Mouse (Mus musculus): ENCODE results near the gene Myo19. TPM values are rescaled to one million over a fixed set of nuclear protein-coding genes. Genes with fewer than 3 reads are reported as not detected.
"Not testable (repeated sequence)": the region's sequence is repeated elsewhere in the genome, so short reads cannot be mapped to it uniquely, and the experiment has no call there.

Gene Myo19
- polyA plus RNA-seq, 1 experiment from 2014 or later, result 6.5 TPM

- under 1% methylated on average over 42 of the region's 62 CpGs for WGBS
Observed at GRCm38 (mm10) chr11:84870337-84871043, 9.5 kb upstream of the Myo19 start, which contains the start of gene Ggnbp2. Gene Ggnbp2 (minus strand): TSS chr11:84870817.

GRCm38 (mm10) chr11:84871046-84871445 is 8.9 kb upstream of the Myo19 start:
- peak; percentile 27 for ATAC-seq
- Histone ChIP-seq H3K27ac (ENCODE audit: low read length) (peak overlapping the region; percentile 99), H3K4me2 (ENCODE audit: low read length) (peak overlapping the region; percentile 69), H3K36me3 (ENCODE audit: control insufficient read depth, insufficient read depth) (no peaks in the 10 kb centered on the region), H3K9me3 (ENCODE audit: control insufficient read depth, low read length) (no peaks in the 10 kb centered on the region), H3K27me3 (replicated peaks; ENCODE audit: control insufficient read depth, insufficient read depth, low read length) (no peaks in the 10 kb centered on the region), H3K9ac (replicated peaks; ENCODE audit: low read depth, low read length) (peak overlapping the region; percentile 96), H3K4me3 (replicated peaks; ENCODE audit: low read length) (peak overlapping the region; percentile 81), H3K4me1 (replicated peaks; ENCODE audit: control insufficient read depth, insufficient read depth, low read length) (peaks cover 19% of the 10 kb centered on the region)
- under 1% methylated on average over 10 of the region's 10 CpGs for WGBS

More at GRCm38 (mm10) chr11:84870337-84871043, 9.5 kb upstream of the Myo19 start, which contains the start of gene Ggnbp2:
- peak within 1 kb of the TSS; percentile 96 for H3K9ac ChIP-seq (replicated peaks; ENCODE audit: low read depth, low read length)
- no peaks in the 10 kb centered on the region for H3K9me3 ChIP-seq (ENCODE audit: control insufficient read depth, low read length)
- ATAC-seq, result peak; percentile 84
- peak within 1 kb of the TSS; percentile 81 for H3K4me3 ChIP-seq (replicated peaks; ENCODE audit: low read length)
- peak within 1 kb of the TSS; percentile 99 for H3K27ac ChIP-seq (ENCODE audit: low read length)
- no peaks in the 10 kb centered on the region for H3K27me3 ChIP-seq (replicated peaks; ENCODE audit: control insufficient read depth, insufficient read depth, low read length)
- H3K4me1 ChIP-seq (replicated peaks; ENCODE audit: control insufficient read depth, insufficient read depth, low read length), result peaks cover 19% of the 10 kb centered on the region
- peak within 1 kb of the TSS; percentile 92 for H3K4me2 ChIP-seq (ENCODE audit: low read length)
- no peaks in the 10 kb centered on the region for H3K36me3 ChIP-seq (ENCODE audit: control insufficient read depth, insufficient read depth)

DNA sequence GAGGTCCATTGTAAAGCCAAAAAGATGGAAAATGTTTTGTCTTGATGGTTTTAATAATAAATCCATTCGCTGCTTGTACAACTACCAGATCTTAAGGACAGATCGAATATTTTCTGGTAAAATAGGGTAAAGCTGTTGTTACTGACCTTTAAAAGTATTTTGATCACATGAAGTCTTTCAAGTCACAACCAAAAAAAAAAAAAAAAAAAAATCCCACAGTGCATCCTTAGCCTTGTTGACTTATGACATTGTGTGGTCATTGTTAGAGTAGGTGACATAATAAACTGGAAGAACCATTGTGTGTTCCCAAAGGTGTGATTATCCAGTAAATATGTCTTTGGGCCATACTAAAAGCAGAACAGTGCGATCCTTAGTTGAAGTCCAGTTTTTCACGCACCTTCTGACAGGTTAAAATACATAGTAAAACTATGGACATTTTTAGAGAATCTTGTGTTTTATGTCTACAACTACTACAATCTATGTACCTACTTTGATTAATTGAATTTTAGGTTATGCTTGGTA is 8.3 kb upstream of the Myo19 start:
- Histone ChIP-seq H3K4me1 (replicated peaks; ENCODE audit: control insufficient read depth, insufficient read depth, low read length) (peaks cover 16% of the 10 kb centered on the region), H3K36me3 (ENCODE audit: control insufficient read depth, insufficient read depth) (no peaks in the 10 kb centered on the region), H3K9ac (replicated peaks; ENCODE audit: low read depth, low read length) (peak overlapping the region; percentile 96), H3K27me3 (replicated peaks; ENCODE audit: control insufficient read depth, insufficient read depth, low read length) (no peaks in the 10 kb centered on the region), H3K4me3 (replicated peaks; ENCODE audit: low read length) (peak overlapping the region; percentile 81), H3K27ac (ENCODE audit: low read length) (peak overlapping the region; percentile 99; the same call in 1 of the 2 replicates), H3K4me2 (ENCODE audit: low read length) (peak overlapping the region; percentile 69), H3K9me3 (ENCODE audit: control insufficient read depth, low read length) (no peaks in the 10 kb centered on the region)
- WGBS, result 84% methylated on average over 4 of the region's 4 CpGs
- no peak for ATAC-seq

GRCm38 (mm10) chr11:84873042-84873833 is 6.7 kb upstream of the Myo19 start:
- Histone ChIP-seq H3K9ac (replicated peaks; ENCODE audit: low read depth, low read length) (no peak overlapping the region), H3K4me1 (replicated peaks; ENCODE audit: control insufficient read depth, insufficient read depth, low read length) (peaks cover 11% of the 10 kb centered on the region), H3K4me2 (ENCODE audit: low read length) (no peak overlapping the region), H3K36me3 (ENCODE audit: control insufficient read depth, insufficient read depth) (no peaks in the 10 kb centered on the region), H3K4me3 (replicated peaks; ENCODE audit: low read length) (no peak overlapping the region), H3K27me3 (replicated peaks; ENCODE audit: control insufficient read depth, insufficient read depth, low read length) (no peaks in the 10 kb centered on the region), H3K9me3 (ENCODE audit: control insufficient read depth, low read length) (no peaks in the 10 kb centered on the region), H3K27ac (ENCODE audit: low read length) (no peak overlapping the region)
- ATAC-seq, result no peak
- 61% methylated on average over 1 of the region's 1 CpGs for WGBS

GRCm38 (mm10) chr11:84876020-84876419 is 3.9 kb upstream of the Myo19 start:
- H3K9me3 ChIP-seq (ENCODE audit: control insufficient read depth, low read length); H3K36me3 ChIP-seq (ENCODE audit: control insufficient read depth, insufficient read depth); H3K4me2 ChIP-seq (ENCODE audit: low read length); H3K27me3 ChIP-seq (replicated peaks; ENCODE audit: control insufficient read depth, insufficient read depth, low read length); ATAC-seq; H3K27ac ChIP-seq (ENCODE audit: low read length); H3K9ac ChIP-seq (replicated peaks; ENCODE audit: low read depth, low read length); H3K4me3 ChIP-seq (replicated peaks; ENCODE audit: low read length): not testable (repeated sequence)
- H3K4me1 ChIP-seq (replicated peaks; ENCODE audit: control insufficient read depth, insufficient read depth, low read length), result peaks cover 14% of the 10 kb centered on the region
- WGBS, result no CpG with 5 or more reads among the region's 1 CpGs

- Histone ChIP-seq H3K4me1 (replicated peaks; ENCODE audit: control insufficient read depth, insufficient read depth, low read length) (peaks cover 13% of the 10 kb centered on the region), H3K9me3 (ENCODE audit: control insufficient read depth, low read length) (no peaks in the 10 kb centered on the region), H3K27ac (ENCODE audit: low read length) (peak overlapping the region; percentile 87; the same call in 1 of the 2 replicates), H3K9ac (replicated peaks; ENCODE audit: low read depth, low read length) (peak overlapping the region; percentile 92), H3K36me3 (ENCODE audit: control insufficient read depth, insufficient read depth) (peaks cover 3% of the 10 kb centered on the region; the same call in 1 of the 2 replicates), H3K4me2 (ENCODE audit: low read length) (peak overlapping the region; percentile 64), H3K27me3 (replicated peaks; ENCODE audit: control insufficient read depth, insufficient read depth, low read length) (no peaks in the 10 kb centered on the region), H3K4me3 (replicated peaks; ENCODE audit: low read length) (peak overlapping the region; percentile 94)
- WGBS, result 17% methylated on average over 7 of the region's 7 CpGs
- 0 out of 2 replicates have a peak, but pooled peaks have one; percentile 0 for ATAC-seq
Observed at GRCm38 (mm10) chr11:84879007-84879771, 759 bp upstream of the Myo19 start.

GRCm38 (mm10) chr11:84880465-84880961 is 565 bp downstream of the Myo19 start:
- WGBS, result under 1% methylated on average over 24 of the region's 24 CpGs
- Histone ChIP-seq H3K27me3 (replicated peaks; ENCODE audit: control insufficient read depth, insufficient read depth, low read length) (no peaks in the 10 kb centered on the region), H3K27ac (ENCODE audit: low read length) (peak overlapping the region; percentile 87), H3K9me3 (ENCODE audit: control insufficient read depth, low read length) (no peaks in the 10 kb centered on the region), H3K9ac (replicated peaks; ENCODE audit: low read depth, low read length) (peak overlapping the region; percentile 92), H3K4me2 (ENCODE audit: low read length) (peak overlapping the region; percentile 64), H3K36me3 (ENCODE audit: control insufficient read depth, insufficient read depth) (peaks cover 7% of the 10 kb centered on the region; the same call in 1 of the 2 replicates), H3K4me3 (replicated peaks; ENCODE audit: low read length) (peak overlapping the region; percentile 94), H3K4me1 (replicated peaks; ENCODE audit: control insufficient read depth, insufficient read depth, low read length) (peaks cover 13% of the 10 kb centered on the region)
- peak; percentile 14 for ATAC-seq

GRCm38 (mm10) chr11:84880971-84881370 is 1.0 kb downstream of the Myo19 start:
- WGBS, result 62% methylated on average over 9 of the region's 9 CpGs

More at GRCm38 (mm10) chr11:84880971-84881370, 1.0 kb downstream of the Myo19 start:
- Histone ChIP-seq H3K27me3 (replicated peaks; ENCODE audit: control insufficient read depth, insufficient read depth, low read length) (no peaks in the 10 kb centered on the region), H3K36me3 (ENCODE audit: control insufficient read depth, insufficient read depth) (peaks cover 7% of the 10 kb centered on the region; the same call in 1 of the 2 replicates), H3K4me3 (replicated peaks; ENCODE audit: low read length) (peak overlapping the region; percentile 94), H3K27ac (ENCODE audit: low read length) (no peak overlapping the region), H3K9me3 (ENCODE audit: control insufficient read depth, low read length) (no peaks in the 10 kb centered on the region), H3K4me1 (replicated peaks; ENCODE audit: control insufficient read depth, insufficient read depth, low read length) (peaks cover 13% of the 10 kb centered on the region), H3K9ac (replicated peaks; ENCODE audit: low read depth, low read length) (peak overlapping the region; percentile 92), H3K4me2 (ENCODE audit: low read length) (peak overlapping the region; percentile 64)
- no peak for ATAC-seq
